In the genomic region with DNA sequence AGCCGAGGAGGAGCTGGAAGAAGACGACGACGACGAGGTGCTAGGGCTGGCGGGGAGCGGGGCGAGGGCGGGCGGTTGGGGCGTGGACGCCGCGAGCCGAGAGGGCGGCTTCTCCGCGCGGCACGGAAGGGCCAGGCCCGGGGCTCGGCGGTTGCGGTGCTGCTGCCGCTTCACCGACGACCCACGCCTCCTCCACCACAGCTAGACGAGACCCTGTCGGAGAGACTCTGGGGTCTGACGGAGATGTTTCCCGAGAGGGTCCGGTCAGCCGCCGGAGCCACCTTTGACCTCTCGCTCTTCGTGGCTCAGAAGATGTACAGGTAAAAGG, we compare ENCODE assay signal across 8 mouse cellular contexts. TPM values are rescaled to one million over a fixed set of nuclear protein-coding genes. Genes with fewer than 3 reads are reported as not detected.
DNase-seq lines count a peak whose midpoint lies in the region; ATAC-seq and TF ChIP-seq lines count a peak whose summit lies in the region.

No protein-coding gene starts in this region.

- no peak for TF ChIP-seq CTCF in left cerebral cortex, adult 2 months (IDR thresholded peaks at IDR 0.05)

- H3K9ac ChIP-seq in embryonic facial prominence, embryonic 13.5 days, result peak overlapping the region; percentile 87
- peak overlapping the region; percentile 92 for H3K9ac ChIP-seq in intestine, embryonic 15.5 days
- peak overlapping the region; percentile 78 for H3K9ac ChIP-seq in neural tube, embryonic 14.5 days (replicated peaks; ENCODE audit: low read depth, low read length)

- peak; percentile 20; the same call in 1 of the 2 replicates for ATAC-seq in embryonic facial prominence, embryonic 13.5 days (ENCODE audit: insufficient number of reproducible peaks, insufficient read depth, low FRiP score, low TSS enrichment, low read depth)
- ATAC-seq in intestine, embryonic 15.5 days, result peak; percentile 73
- ATAC-seq in neural tube, embryonic 14.5 days (ENCODE audit: low read depth), result peak; percentile 72

- H3K27ac ChIP-seq in left cerebral cortex, adult 2 months, result peak overlapping the region; percentile 80
- H3K27ac ChIP-seq in embryonic facial prominence, embryonic 13.5 days, result peak overlapping the region; percentile 48; the same call in 1 of the 2 replicates
- no peak overlapping the region for H3K27ac ChIP-seq in intestine, embryonic 15.5 days
- 0 out of 2 replicates have a peak overlapping the region, but pooled peaks have one; percentile 52 for H3K27ac ChIP-seq in neural tube, embryonic 14.5 days (ENCODE audit: low read depth, low read length)

- WGBS in embryonic facial prominence, embryonic 13.5 days, result under 1% methylated on average over 37 of the region's 37 CpGs
- under 1% methylated on average over 37 of the region's 37 CpGs for WGBS in intestine, embryonic 15.5 days
- under 1% methylated on average over 37 of the region's 37 CpGs for WGBS in neural tube, embryonic 14.5 days

- no peaks in the 10 kb centered on the region for H3K27me3 ChIP-seq in embryonic facial prominence, embryonic 13.5 days
- H3K27me3 ChIP-seq in intestine, embryonic 15.5 days (replicated peaks), result no peaks in the 10 kb centered on the region
- no peaks in the 10 kb centered on the region for H3K27me3 ChIP-seq in neural tube, embryonic 14.5 days (ENCODE audit: control insufficient read depth, insufficient read depth, low read length)

- no peaks in the 10 kb centered on the region for H3K9me3 ChIP-seq in embryonic facial prominence, embryonic 13.5 days
- H3K9me3 ChIP-seq in intestine, embryonic 15.5 days, result no peaks in the 10 kb centered on the region
- no peaks in the 10 kb centered on the region for H3K9me3 ChIP-seq in neural tube, embryonic 14.5 days (ENCODE audit: control insufficient read depth, low read length)

- intact Hi-C loops in left cerebral cortex, adult 2 months (cut with DNase I), result no loop called here
- intact Hi-C loops in left cerebral cortex, postnatal 14 days (cut with DNase I), result loop anchor here (2.0 kb wide), 1 partner anchor 16 kb away; the partner anchor contains the start of gene Josd1

- H3K36me3 ChIP-seq in embryonic facial prominence, embryonic 13.5 days, result peaks cover 59% of the 10 kb centered on the region
- peaks cover 29% of the 10 kb centered on the region for H3K36me3 ChIP-seq in intestine, embryonic 15.5 days
- H3K36me3 ChIP-seq in neural tube, embryonic 14.5 days (ENCODE audit: control insufficient read depth, insufficient read depth, low read length), result peaks cover 39% of the 10 kb centered on the region

- H3K4me1 ChIP-seq in embryonic facial prominence, embryonic 13.5 days, result peaks cover 7% of the 10 kb centered on the region
- peaks cover 5% of the 10 kb centered on the region for H3K4me1 ChIP-seq in intestine, embryonic 15.5 days (replicated peaks)
- peaks cover 4% of the 10 kb centered on the region for H3K4me1 ChIP-seq in neural tube, embryonic 14.5 days (ENCODE audit: control insufficient read depth, insufficient read depth, low read length)

- no peak for DNase-seq in left cerebral cortex, adult 2 months (ENCODE audit: extremely low spot score in 1 of 2, low spot score in 2 of 2)
- DNase-seq in left cerebral cortex, postnatal 14 days (ENCODE audit: low spot score in 2 of 2), result no peak
- DNase-seq in urinary bladder, postnatal 36 days (ENCODE audit: low spot score in 2 of 2), result no peak
- no peak for DNase-seq in ovary, postnatal 14 days (ENCODE audit: low spot score)
- no peak for DNase-seq in cerebellum, postnatal 36 days

- peak overlapping the region; percentile 88 for H3K4me3 ChIP-seq in left cerebral cortex, adult 2 months
- peak overlapping the region; percentile 96 for H3K4me3 ChIP-seq in embryonic facial prominence, embryonic 13.5 days
- peak overlapping the region; percentile 87 for H3K4me3 ChIP-seq in intestine, embryonic 15.5 days (replicated peaks)
- H3K4me3 ChIP-seq in neural tube, embryonic 14.5 days (ENCODE audit: low read depth, low read length), result peak overlapping the region; percentile 79

- H3K4me2 ChIP-seq in embryonic facial prominence, embryonic 13.5 days, result peak overlapping the region; percentile 70
- H3K4me2 ChIP-seq in intestine, embryonic 15.5 days (replicated peaks), result peak overlapping the region; percentile 69
- peak overlapping the region; percentile 59 for H3K4me2 ChIP-seq in neural tube, embryonic 14.5 days (ENCODE audit: low read depth, low read length)

RNA-seq across cellular contexts. Expression of gene Tomm22, which starts 0.3 kb away (rescaled TPM):
- total RNA-seq in left cerebral cortex, adult 2 months (2021), result 10 to 100 TPM; 81.8 to 96.6 TPM
- total RNA-seq in left cerebral cortex, postnatal 14 days (2021), result 10 to 100 TPM; 97.8 to 99.7 TPM
- 238 TPM in 2 replicates for polyA plus RNA-seq in embryonic facial prominence, embryonic 13.5 days (2015; fragmentation: Nextera tagmentation; extraction: Ambion mirVana)
- 261 and 272 TPM in 2 replicates for polyA plus RNA-seq in intestine, embryonic 15.5 days (2015; fragmentation: Nextera tagmentation; extraction: Ambion mirVana)
- 253 TPM in 2 replicates for polyA plus RNA-seq in neural tube, embryonic 14.5 days (2014; fragmentation: Nextera tagmentation; extraction: Ambion mirVana)

RNA-seq across cellular contexts. Expression of gene Cby1, which starts 11.9 kb away (rescaled TPM):
- 10 to 100 TPM; 42.6 to 49.4 TPM for total RNA-seq in left cerebral cortex, adult 2 months (2021)
- total RNA-seq in left cerebral cortex, postnatal 14 days (2021), result 10 to 100 TPM; 65.3 to 69.2 TPM
- polyA plus RNA-seq in embryonic facial prominence, embryonic 13.5 days (2015; fragmentation: Nextera tagmentation; extraction: Ambion mirVana), result 60.7 and 66.0 TPM in 2 replicates
- 37.6 and 39.0 TPM in 2 replicates for polyA plus RNA-seq in intestine, embryonic 15.5 days (2015; fragmentation: Nextera tagmentation; extraction: Ambion mirVana)
- polyA plus RNA-seq in neural tube, embryonic 14.5 days (2014; fragmentation: Nextera tagmentation; extraction: Ambion mirVana), result 78.0 and 85.6 TPM in 2 replicates

RNA-seq across cellular contexts. Expression of gene Fam227a, which starts 12.2 kb away (rescaled TPM):
- total RNA-seq in left cerebral cortex, adult 2 months (2021), result 10 to 100 TPM; 12.9 to 13.6 TPM
- 10 to 100 TPM in 1 of 2 experiments, 1 to 10 TPM in 1; 7.0 to 12.4 TPM for total RNA-seq in left cerebral cortex, postnatal 14 days (2021)
- polyA plus RNA-seq in embryonic facial prominence, embryonic 13.5 days (2015; fragmentation: Nextera tagmentation; extraction: Ambion mirVana), result 2.2 and 2.5 TPM in 2 replicates
- polyA plus RNA-seq in intestine, embryonic 15.5 days (2015; fragmentation: Nextera tagmentation; extraction: Ambion mirVana), result 0.74 and 0.90 TPM in 2 replicates
- 6.1 and 7.8 TPM in 2 replicates for polyA plus RNA-seq in neural tube, embryonic 14.5 days (2014; fragmentation: Nextera tagmentation; extraction: Ambion mirVana)

RNA-seq across cellular contexts. Expression of gene Josd1, which starts 16.8 kb away (rescaled TPM):
- 10 to 100 TPM; 64.3 to 68.0 TPM for total RNA-seq in left cerebral cortex, adult 2 months (2021)
- total RNA-seq in left cerebral cortex, postnatal 14 days (2021), result 10 to 100 TPM; 56.1 to 66.2 TPM
- 26.1 and 28.3 TPM in 2 replicates for polyA plus RNA-seq in embryonic facial prominence, embryonic 13.5 days (2015; fragmentation: Nextera tagmentation; extraction: Ambion mirVana)
- 18.7 and 19.4 TPM in 2 replicates for polyA plus RNA-seq in intestine, embryonic 15.5 days (2015; fragmentation: Nextera tagmentation; extraction: Ambion mirVana)
- 16.0 and 18.3 TPM in 2 replicates for polyA plus RNA-seq in neural tube, embryonic 14.5 days (2014; fragmentation: Nextera tagmentation; extraction: Ambion mirVana)

RNA-seq across cellular contexts. Expression of gene Gtpbp1, which starts 19.7 kb away (rescaled TPM):
- total RNA-seq in left cerebral cortex, adult 2 months (2021), result 10 to 100 TPM; 54.2 to 58.0 TPM
- 10 to 100 TPM; 44.1 to 44.7 TPM for total RNA-seq in left cerebral cortex, postnatal 14 days (2021)
- 39.8 and 42.2 TPM in 2 replicates for polyA plus RNA-seq in embryonic facial prominence, embryonic 13.5 days (2015; fragmentation: Nextera tagmentation; extraction: Ambion mirVana)
- 27.4 and 29.9 TPM in 2 replicates for polyA plus RNA-seq in intestine, embryonic 15.5 days (2015; fragmentation: Nextera tagmentation; extraction: Ambion mirVana)
- 37.5 and 41.2 TPM in 2 replicates for polyA plus RNA-seq in neural tube, embryonic 14.5 days (2014; fragmentation: Nextera tagmentation; extraction: Ambion mirVana)

Comparison
In these comparisons a context has a peak if more than half of its experiments do, and no peak if none do; other contexts are left out.
1. ATAC-seq: peak in every context shown above with its lines; median percentile 73 in intestine, embryonic 15.5 days; 72 in neural tube, embryonic 14.5 days; 20 in embryonic facial prominence, embryonic 13.5 days.